Mouse (Mus musculus): ENCODE results near the gene Ucn2.

GRCm38 (mm10) chr9:108989802-108990461, 4.1 kb downstream of the Ucn2 start:
- TF ChIP-seq CTCF (IDR thresholded peaks at IDR 0.05; ENCODE audit: borderline replicate concordance, control insufficient read depth, extremely low read depth, insufficient read depth, low read length, poor library complexity): no peak
- TF ChIP-seq POLR2A (IDR thresholded peaks at IDR 0.05; ENCODE audit: control insufficient read depth, extremely low read depth, insufficient read depth, low read length, poor library complexity): no peak
